Mouse (Mus musculus): ENCODE measurements around the gene 0610040J01Rik.

The 0610040J01Rik gene

GRCm38 (mm10) chr5:63811819-63812508 lies at the start of gene 0610040J01Rik:
Gene 0610040J01Rik, plus strand, starts transcription at chr5:63812363.
- DNase-seq, result peak; percentile 91

GRCm38 (mm10) chr5:63765886-63766285 lies 46.3 kb upstream of the 0610040J01Rik start:
- no peak for DNase-seq

DNA sequence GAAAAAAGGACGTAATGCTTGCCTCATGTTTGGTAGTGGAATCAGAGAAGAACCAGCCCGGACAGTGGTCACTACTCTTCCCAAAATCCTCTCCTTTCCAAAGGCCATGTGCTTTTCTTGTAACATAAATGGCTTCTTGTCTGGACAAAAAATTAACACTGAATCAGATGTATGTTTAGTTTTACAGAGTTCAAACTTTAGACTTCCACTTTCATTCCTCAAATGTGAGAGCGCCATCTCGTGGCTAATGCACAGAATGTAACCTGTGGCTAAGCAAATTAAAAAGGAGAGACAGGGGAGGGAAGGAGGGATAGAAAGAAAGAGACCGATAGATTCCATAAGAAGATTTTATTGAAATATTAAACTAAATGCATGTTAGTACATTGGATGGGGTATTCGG lies 45.4 kb upstream of the 0610040J01Rik start:
- peak; percentile 56 for DNase-seq

DNA sequence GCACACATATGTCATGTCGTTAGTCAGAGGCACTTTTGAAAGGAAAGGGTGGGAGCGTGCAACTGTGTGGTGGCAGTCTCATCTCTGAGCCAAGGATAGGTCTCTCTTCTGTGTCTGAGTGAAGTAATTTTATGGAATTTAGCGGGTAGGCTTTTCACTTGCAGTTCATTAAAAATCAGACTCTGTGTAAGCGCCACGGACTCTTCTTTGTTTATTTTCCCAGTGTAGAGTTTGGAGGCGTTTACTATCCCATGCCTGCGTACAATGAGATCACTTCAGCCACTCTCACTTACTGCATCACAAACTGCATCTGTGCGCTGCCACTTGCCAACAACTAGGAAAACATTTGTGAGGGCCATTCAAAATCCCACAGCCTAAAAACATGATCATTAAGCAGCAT lies 44.7 kb upstream of the 0610040J01Rik start:
- no peak for DNase-seq

DNA sequence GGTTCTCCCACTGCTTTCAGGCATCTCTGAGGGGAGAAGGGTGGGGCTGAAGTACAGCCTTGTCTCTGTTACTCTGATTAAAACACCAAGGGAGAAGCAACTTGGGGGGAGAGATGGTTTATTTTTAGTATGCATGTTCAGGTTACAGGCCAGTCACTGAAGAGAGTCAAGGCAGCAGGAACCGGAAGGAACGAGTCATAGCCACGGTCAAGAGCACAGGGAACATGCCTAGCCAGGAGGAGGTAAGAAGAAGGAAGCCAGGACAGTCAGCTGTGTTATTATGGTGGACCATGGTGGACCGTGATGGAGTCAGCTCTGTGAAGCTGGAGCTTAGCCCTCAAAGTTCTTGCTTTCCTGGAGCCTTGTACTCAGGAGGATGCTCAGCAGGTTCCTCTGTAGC lies 43.9 kb upstream of the 0610040J01Rik start:
- no peak for DNase-seq

DNA sequence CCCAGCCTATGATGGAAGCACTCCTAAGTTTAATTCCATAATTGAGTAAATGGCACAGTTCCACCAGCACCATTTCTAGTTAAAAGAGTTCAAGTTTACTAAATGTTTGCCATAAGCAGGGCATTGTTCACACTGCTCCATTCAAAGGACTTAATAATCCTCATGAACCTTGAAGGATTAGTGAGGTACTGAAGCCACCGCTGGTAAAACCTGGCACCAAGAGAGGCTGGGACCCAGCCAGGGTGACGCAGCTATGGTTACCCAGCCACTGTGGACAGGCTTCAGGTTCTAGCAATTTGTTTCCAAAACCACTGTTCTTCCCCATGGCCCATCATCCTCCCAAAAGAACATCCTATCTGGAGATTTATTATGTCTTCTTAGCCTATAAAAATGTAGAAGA lies 39.2 kb upstream of the 0610040J01Rik start:
- no peak for DNase-seq

GRCm38 (mm10) chr5:63773603-63774002 lies 38.6 kb upstream of the 0610040J01Rik start:
- no peak for DNase-seq

GRCm38 (mm10) chr5:63788156-63788826 lies 23.9 kb upstream of the 0610040J01Rik start:
- no peak for DNase-seq

DNA sequence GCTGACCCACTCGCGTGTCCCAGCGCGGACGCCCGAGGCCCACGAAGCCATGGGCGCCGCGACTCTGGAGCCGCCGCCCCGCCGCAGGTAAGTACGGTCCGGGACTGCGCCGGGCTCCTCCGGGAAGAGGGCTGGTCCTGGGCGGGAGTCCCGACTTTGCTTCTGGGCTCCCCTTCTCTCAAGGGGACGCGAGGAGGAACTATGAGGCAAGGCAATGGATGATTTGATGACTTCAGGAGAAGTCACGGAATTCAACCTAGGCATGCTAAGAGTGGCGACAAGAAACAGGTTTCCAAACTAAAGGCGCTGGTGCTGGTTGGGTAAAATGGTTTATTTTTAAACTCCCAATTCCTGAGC lies 324 bp downstream of the 0610040J01Rik start:
- DNase-seq, result no peak

- no peak for DNase-seq
Measured at GRCm38 (mm10) chr5:63816643-63817042, 4.5 kb downstream of the 0610040J01Rik start.

GRCm38 (mm10) chr5:63817270-63817669 lies 5.1 kb downstream of the 0610040J01Rik start:
- no peak for DNase-seq

DNA sequence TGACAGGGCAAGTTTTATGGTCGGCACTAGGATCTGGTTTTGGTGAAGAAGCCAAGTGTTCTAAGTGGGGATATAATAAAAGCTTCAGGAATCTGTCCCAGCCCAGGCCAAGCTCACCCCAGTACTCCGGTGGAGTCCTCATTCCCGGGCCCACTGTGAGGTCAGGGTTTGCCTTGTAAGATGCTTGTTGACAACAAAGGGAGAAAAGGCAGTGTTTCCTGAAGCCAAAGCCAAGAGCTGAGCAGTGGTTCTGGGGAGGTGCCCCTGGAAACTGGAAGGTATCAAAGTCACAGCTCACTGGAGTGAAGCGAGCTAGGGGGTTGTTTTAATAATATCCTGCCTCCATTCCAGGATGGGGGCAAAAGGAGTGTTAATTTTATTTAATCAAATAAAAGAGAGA lies 6.8 kb downstream of the 0610040J01Rik start:
- DNase-seq, result no peak

GRCm38 (mm10) chr5:63819519-63819918 lies 7.4 kb downstream of the 0610040J01Rik start:
- DNase-seq, result peak; percentile 47

DNA sequence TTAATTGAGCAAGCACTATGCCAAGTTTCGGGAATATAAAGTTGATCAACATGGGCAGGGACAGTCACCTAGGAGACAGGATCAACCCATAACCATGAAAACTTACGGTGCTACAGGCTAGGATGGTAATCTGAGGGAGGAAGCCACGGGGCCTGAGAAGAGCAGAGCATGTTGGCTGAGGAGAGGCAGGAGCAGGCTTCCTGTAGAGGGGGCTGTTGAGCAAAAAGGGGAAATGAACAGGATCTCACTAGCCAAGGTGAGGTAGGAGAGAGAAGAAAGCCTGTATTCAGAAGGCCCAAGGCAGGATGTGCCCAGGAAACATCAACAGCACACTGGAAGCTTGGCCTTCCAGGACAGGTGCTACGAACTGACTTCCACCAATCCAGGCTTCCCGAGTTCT lies 9.0 kb downstream of the 0610040J01Rik start:
- peak; percentile 49 for DNase-seq

GRCm38 (mm10) chr5:63821860-63822259 lies 9.7 kb downstream of the 0610040J01Rik start:
- no peak for DNase-seq

DNA sequence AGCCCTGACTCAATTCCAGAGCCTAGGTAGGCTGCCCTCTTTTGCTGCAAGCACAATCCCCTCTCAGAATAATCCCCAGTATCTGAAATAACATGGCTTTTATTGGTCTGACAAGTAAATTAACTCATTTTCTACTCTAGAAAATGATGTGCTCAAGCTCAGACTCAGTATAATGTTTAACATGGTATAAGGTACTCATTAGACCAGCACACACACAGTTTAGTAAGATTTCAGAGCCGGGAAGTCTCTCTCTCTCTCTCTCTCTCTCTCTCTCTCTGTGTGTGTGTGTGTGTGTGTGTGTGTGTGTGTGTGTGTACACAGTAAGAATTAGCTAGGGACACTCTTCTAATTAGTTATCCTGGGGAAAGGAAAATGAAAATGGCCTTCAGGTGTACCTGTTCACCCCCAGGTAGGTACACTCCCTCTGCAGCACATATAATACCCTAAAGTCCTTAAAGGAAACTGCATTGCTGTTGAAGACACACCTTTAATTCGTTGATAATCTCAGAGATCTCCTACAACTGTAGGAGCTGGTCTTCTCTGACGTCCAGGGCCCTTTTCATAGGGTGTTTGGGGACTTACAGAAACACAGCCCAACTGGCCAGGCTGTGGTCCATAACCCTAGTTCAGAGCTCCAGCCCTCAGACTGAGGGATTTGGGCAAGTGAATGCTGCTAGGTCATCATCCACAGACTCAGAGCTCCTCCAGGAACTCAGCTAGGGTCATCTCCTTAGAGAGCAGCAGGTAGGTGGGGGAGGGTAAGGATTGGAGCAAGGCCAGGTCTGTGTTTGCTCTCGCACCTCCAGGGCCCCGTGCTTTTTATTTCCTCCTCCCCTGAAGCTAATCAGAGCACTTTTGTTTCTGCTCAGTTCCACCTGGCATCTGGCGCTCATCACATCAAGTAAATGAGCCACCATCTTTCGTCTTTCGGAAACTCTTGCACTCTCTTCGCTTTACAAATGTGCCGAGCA lies 11.5 kb downstream of the 0610040J01Rik start:
- peak; percentile 64 for DNase-seq

- no peak for DNase-seq
Measured at GRCm38 (mm10) chr5:63824599-63825350, 12.6 kb downstream of the 0610040J01Rik start.

- no peak for DNase-seq
Measured at GRCm38 (mm10) chr5:63825881-63826280, 13.7 kb downstream of the 0610040J01Rik start.

- peak; percentile 76 for DNase-seq
Measured at GRCm38 (mm10) chr5:63827006-63827405, 14.8 kb downstream of the 0610040J01Rik start.

- DNase-seq, result peak; percentile 75
Measured at GRCm38 (mm10) chr5:63827415-63828053, 15.4 kb downstream of the 0610040J01Rik start.

GRCm38 (mm10) chr5:63828380-63829185 lies 16.4 kb downstream of the 0610040J01Rik start:
- DNase-seq, result peak; percentile 33
